Comparison of ENCODE assay signal across 8 mouse cellular contexts in genomic region chr12:111726122-111726463, GRCm38 (mm10). TPM values are rescaled to one million over a fixed set of nuclear protein-coding genes. Genes with fewer than 3 reads are reported as not detected.
DNase-seq lines count a peak whose midpoint lies in the region; ATAC-seq lines count a peak whose summit lies in the region.

No protein-coding gene starts in this region.

- ATAC-seq in cerebellum, adult (ENCODE audit: insufficient number of reproducible peaks, low FRiP score, low TSS enrichment) = no peak
- ATAC-seq in inflammation-experienced regulatory T-cells, adult 6 months = no peak

- DNase-seq in cerebellum, postnatal 25 days = peak; percentile 42 to 56
- DNase-seq in ZHBTc4 (ENCODE audit: low read depth, low spot score) = peak; percentile 67
- DNase-seq in heart, adult 8-10 months (ENCODE audit: low spot score) = peak; percentile 82
- peak; percentile 42 for DNase-seq in kidney, postnatal 14 days
- peak; percentile 33 to 37 for DNase-seq in monocyte, adult 2 months (ENCODE audit: low read depth in 1 of 2, low spot score in 2 of 2)
- DNase-seq in embryo, embryonic 10.5 days (ENCODE audit: low spot score) = no peak

RNA-seq across cellular contexts. Expression of gene Apopt1, which starts 13.0 kb away (rescaled TPM):
- 10 to 100 TPM; 33.7 to 37.7 (median 35.0) TPM for total RNA-seq in heart, adult 8-10 months (2022)
- 10 to 100 TPM; 55.8 to 85.0 (median 74.3) TPM for polyA plus RNA-seq in inflammation-experienced regulatory T-cells, adult 6 months (2017; shearing (Covaris generic))

RNA-seq across cellular contexts. Expression of gene Bag5, which starts 13.0 kb away (rescaled TPM):
- total RNA-seq in heart, adult 8-10 months (2022) = 10 to 100 TPM; 18.9 to 20.1 (median 19.6) TPM
- 10 to 100 TPM; 22.0 to 40.1 (median 36.7) TPM for polyA plus RNA-seq in inflammation-experienced regulatory T-cells, adult 6 months (2017; shearing (Covaris generic))

RNA-seq across cellular contexts. Expression of gene Klc1, which starts 32.6 kb away (rescaled TPM):
- total RNA-seq in heart, adult 8-10 months (2022) = 10 to 100 TPM; 73.6 to 90.4 (median 83.5) TPM
- polyA plus RNA-seq in inflammation-experienced regulatory T-cells, adult 6 months (2017; shearing (Covaris generic)) = 10 to 100 TPM; 17.9 to 19.7 (median 18.3) TPM

RNA-seq across cellular contexts. Expression of gene Trmt61a, which starts 48.2 kb away (rescaled TPM):
- 1 to 10 TPM; 4.0 to 5.9 (median 4.9) TPM for total RNA-seq in heart, adult 8-10 months (2022)
- 1 to 10 TPM; 3.2 to 4.4 (median 3.3) TPM for polyA plus RNA-seq in inflammation-experienced regulatory T-cells, adult 6 months (2017; shearing (Covaris generic))

RNA-seq across cellular contexts. Expression of gene Ckb, which starts 54.0 kb away (rescaled TPM):
- total RNA-seq in heart, adult 8-10 months (2022) = 10 to 100 TPM; 57.4 to 70.8 (median 63.8) TPM
- 10 to 100 TPM; 24.2 to 37.2 (median 31.8) TPM for polyA plus RNA-seq in inflammation-experienced regulatory T-cells, adult 6 months (2017; shearing (Covaris generic))
